Mouse (Mus musculus) liver, adult 2 months (tissue): ENCODE results near the gene Nrp2. TPM values are rescaled to one million over a fixed set of nuclear protein-coding genes. Genes with fewer than 3 reads are reported as not detected.

Experiments used
- DNase-seq: peaks from one replicate; pipeline ENCODE4 v3.0.0-alpha.2; 2011; ENCODE audit warnings: low read depth, low spot score; ENCODE audit errors: extremely low read depth
- H3K27ac ChIP-seq: fragments of 200-500 bp; replicated peaks from 2 replicates; pipeline ENCODE4 v1.5.1; 2012; ENCODE audit warnings: low read depth, mild to moderate bottlenecking, control low read depth, inconsistent platforms, low read length; ENCODE audit not compliant: insufficient read depth
- H3K27me3 ChIP-seq: fragments of 200-500 bp; 2 replicates; pipeline ENCODE4 v1.6.1; 2012; ENCODE audit warnings: mild to moderate bottlenecking, moderate library complexity, low read length, inconsistent platforms; ENCODE audit not compliant: control insufficient read depth, insufficient read depth
- H3K36me3 ChIP-seq: fragments of 200-500 bp; 2 replicates; pipeline ENCODE4 v1.6.1; 2012; ENCODE audit warnings: low read length, inconsistent platforms; ENCODE audit not compliant: control insufficient read depth, insufficient read depth
- H3K4me1 ChIP-seq: fragments of 200-500 bp; 2 replicates; pipeline ENCODE4 v1.6.1; 2011; ENCODE audit warnings: low read length; ENCODE audit not compliant: control insufficient read depth, insufficient read depth
- H3K4me3 ChIP-seq: fragments of 200-500 bp; 2 replicates; pipeline ENCODE4 v1.5.1; 2011; ENCODE audit warnings: low read depth, mild to moderate bottlenecking, control low read depth, low read length, moderate library complexity; ENCODE audit not compliant: insufficient read depth
- H3K79me2 ChIP-seq: fragments of 200-500 bp; 2 replicates; pipeline ENCODE4 v1.6.1; 2012; ENCODE audit warnings: inconsistent platforms, mild to moderate bottlenecking, low read length, moderate library complexity; ENCODE audit not compliant: control insufficient read depth, insufficient read depth
- H3K9ac ChIP-seq: fragments of 200-500 bp; 2 replicates; pipeline ENCODE4 v1.6.1; 2012; ENCODE audit warnings: low read depth, mild to moderate bottlenecking, control low read depth, inconsistent platforms, low read length
- CTCF ChIP-seq: fragments of 200-500 bp; IDR thresholded peaks from 2 replicates; pipeline ENCODE4 v1.5.1; 2011; ENCODE audit warnings: low read depth, low read length, control low read depth
- POLR2A ChIP-seq: fragments of 200-500 bp; IDR thresholded peaks from 2 replicates; pipeline ENCODE4 v1.6.1; 2011; ENCODE audit warnings: low read length, control low read depth; ENCODE audit not compliant: insufficient read depth; ENCODE audit errors: extremely low read depth
- WGBS: fragments of 180-500 bp; shearing (Covaris S2); methylation state at CpG from one replicate; pipeline ENCODE4 v1.1.7; 2018; 5-methylcytosine and 5-hydroxymethylcytosine counted together
- polyA plus RNA-seq: library from polyadenylated mRNA; depleted of rRNA; stranded (reverse); fragments of >200 nt; gene quantifications from 2 replicates; pipeline ENCODE4 v1.2.3, GENCODE M21; 2012
- total RNA-seq: library from RNA; depleted of rRNA; stranded (reverse); fragments of >200 nt; gene quantifications from 2 replicates; pipeline ENCODE4 v1.2.3, GENCODE M21; 2014

The Nrp2 gene
- total and polyA plus RNA-seq, 2 experiments: 3.2 to 11.4 TPM

DNA sequence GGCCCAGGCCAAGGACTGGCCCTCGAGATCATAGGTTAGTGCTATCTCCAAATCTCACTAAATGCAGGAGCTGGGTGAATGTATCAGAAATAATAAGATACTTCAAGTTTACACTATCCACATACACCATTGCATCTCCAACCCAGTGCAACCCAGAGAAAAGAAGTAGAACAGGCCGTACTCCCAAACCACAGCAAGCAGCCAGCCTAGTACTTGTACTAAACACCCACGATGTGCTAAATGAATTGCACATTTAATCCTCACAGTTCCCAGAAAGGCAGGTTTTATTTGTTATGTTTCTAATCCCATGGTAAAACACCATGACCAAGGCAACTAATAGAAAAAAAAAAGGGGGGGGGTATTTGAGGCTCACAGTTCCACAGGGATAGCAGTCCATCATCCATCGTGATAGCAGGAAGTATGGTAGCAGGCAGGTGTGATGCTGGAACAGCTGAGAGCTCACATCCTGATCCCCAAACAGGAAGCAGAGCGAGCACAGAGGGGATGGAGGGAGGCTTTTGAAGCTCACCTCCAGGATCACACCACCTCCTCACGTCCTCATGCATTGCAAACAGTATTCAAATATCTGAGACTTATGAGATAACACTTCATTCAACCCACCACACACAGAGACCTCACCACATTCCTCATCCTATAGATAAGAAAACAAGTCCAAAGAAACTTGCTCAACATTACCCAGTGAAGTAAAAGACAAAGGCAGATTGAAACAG lies 128.8 kb downstream of the Nrp2 start:
- Histone ChIP-seq H3K4me3 (no peak overlapping the region), H3K27me3 (no peaks in the 10 kb centered on the region), H3K27ac (no peak overlapping the region), H3K79me2 (no peaks in the 10 kb centered on the region), H3K9ac (no peak overlapping the region), H3K36me3 (no peaks in the 10 kb centered on the region), H3K4me1 (peaks cover 5% of the 10 kb centered on the region)
- 87% methylated on average over 6 of the region's 6 CpGs for WGBS
- TF ChIP-seq CTCF (no peak), POLR2A (no peak)
- DNase-seq: no peak

DNA sequence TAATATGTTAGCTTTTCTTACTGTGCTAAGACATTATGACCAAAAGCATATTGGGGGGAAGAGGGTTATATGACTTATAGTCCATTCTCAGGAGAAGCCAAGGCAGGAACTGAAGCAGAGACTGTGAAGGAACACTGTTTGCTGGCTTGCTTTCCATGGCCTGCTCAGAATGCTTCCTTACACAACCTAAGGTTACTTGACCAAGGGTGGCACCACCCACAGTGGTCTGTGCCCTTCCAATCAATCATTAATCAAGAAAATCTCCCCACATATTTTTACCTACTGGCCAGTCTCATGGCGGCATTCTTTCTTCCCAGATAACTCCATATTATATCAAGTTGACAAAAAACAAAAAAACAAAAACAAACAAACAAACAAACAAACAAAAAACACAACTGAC lies 130.3 kb downstream of the Nrp2 start:
- Histone ChIP-seq H3K4me1 (no peaks in the 10 kb centered on the region), H3K27me3 (no peaks in the 10 kb centered on the region), H3K79me2 (no peaks in the 10 kb centered on the region), H3K36me3 (no peaks in the 10 kb centered on the region), H3K9ac (no peak overlapping the region), H3K4me3 (no peak overlapping the region), H3K27ac (no peak overlapping the region)
- TF ChIP-seq POLR2A (no peak), CTCF (no peak)
- DNase-seq: no peak
- WGBS: 86% methylated on average over 1 of the region's 1 CpGs

DNA sequence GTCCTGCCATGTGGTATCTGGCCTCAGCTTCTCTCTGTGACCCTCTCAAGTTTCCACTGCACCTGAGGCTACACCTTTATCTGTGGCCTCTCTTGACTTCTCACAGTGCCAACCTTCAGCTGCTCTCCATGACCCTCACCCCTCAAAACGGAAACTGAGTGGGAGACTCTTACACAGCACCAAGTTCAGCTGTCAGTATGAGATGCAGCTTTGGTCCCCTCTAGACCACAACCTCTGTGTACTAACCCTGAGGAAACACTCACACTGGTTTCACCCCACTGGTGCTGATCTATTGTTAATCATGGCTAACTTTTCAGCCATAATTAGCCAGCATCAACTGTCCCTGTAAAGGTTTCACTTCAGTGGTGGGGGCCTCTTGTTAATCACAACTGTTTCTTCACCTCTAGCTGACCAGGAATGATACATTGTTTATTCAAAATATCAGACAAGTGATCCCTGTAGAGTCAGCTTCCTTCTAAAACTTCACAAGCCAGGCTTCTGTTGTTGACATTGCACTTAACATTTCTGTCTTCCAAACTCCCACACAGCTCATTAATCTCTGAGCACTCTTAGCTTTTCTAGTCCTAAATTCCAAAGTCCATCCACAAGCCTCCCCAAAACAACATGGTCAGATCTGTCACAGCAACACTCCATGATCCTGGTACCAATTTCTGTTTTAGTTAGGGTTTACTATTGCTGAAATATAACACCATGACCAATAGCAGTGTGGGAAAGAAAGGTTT lies 131.5 kb downstream of the Nrp2 start:
- Histone ChIP-seq H3K4me1 (no peaks in the 10 kb centered on the region), H3K79me2 (no peaks in the 10 kb centered on the region), H3K9ac (no peak overlapping the region), H3K27ac (no peak overlapping the region), H3K27me3 (no peaks in the 10 kb centered on the region), H3K4me3 (no peak overlapping the region), H3K36me3 (no peaks in the 10 kb centered on the region)
- TF ChIP-seq CTCF (no peak), POLR2A (no peak)
- DNase-seq: no peak
- 82% methylated on average over 1 of the region's 1 CpGs for WGBS

DNA sequence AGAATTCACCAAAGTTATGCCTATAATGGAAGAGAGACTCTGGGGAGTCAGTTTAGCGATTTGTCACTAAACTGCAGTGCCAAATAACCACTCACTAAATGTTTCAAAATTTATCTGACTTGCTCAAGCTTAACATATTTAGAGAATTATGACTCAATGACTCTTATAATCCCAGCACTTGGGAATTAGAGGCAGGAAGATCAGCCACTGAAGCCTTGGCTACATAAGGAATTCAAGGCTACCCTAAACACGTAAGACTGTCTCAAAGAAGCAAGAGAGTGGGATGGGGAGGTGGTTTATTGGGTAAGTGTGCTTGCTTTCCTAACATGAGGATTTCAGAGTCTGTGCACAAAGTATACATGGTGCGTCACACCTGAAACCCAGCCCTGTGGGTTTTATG lies 135.0 kb downstream of the Nrp2 start:
- H3K4me3 ChIP-seq: no peak overlapping the region
- WGBS: 91% methylated on average over 3 of the region's 3 CpGs
- no peak overlapping the region for H3K9ac ChIP-seq
- no peak for TF ChIP-seq POLR2A
- TF ChIP-seq CTCF: no peak
- H3K4me1 ChIP-seq: no peaks in the 10 kb centered on the region
- no peaks in the 10 kb centered on the region for H3K79me2 ChIP-seq
- DNase-seq: no peak
- H3K27me3 ChIP-seq: no peaks in the 10 kb centered on the region
- no peak overlapping the region for H3K27ac ChIP-seq
- no peaks in the 10 kb centered on the region for H3K36me3 ChIP-seq

DNA sequence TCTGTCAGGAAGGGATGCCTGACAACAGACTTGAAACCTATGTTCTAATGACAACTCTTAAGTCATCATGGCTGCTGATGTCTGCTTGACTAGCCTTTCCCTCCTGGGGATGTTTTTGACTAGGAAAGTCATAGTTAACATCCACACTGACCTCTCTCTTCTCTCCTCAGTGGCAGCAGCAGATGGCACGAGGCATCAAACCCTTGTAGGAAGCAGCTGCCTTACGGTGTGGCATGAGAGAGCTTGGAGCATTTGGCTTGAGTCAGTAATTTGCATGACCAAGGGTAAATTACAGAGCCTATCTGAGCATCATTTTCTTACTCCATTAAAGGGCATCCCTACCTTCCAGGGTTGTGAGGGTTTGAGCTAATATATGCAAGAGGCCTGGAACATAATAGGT lies 135.5 kb downstream of the Nrp2 start:
- Histone ChIP-seq H3K4me1 (no peaks in the 10 kb centered on the region), H3K36me3 (no peaks in the 10 kb centered on the region), H3K27me3 (no peaks in the 10 kb centered on the region), H3K9ac (no peak overlapping the region), H3K79me2 (no peaks in the 10 kb centered on the region), H3K27ac (no peak overlapping the region), H3K4me3 (no peak overlapping the region)
- no peak for DNase-seq
- no peak for TF ChIP-seq POLR2A
- no peak for TF ChIP-seq CTCF
- 78% methylated on average over 2 of the region's 2 CpGs for WGBS

DNA sequence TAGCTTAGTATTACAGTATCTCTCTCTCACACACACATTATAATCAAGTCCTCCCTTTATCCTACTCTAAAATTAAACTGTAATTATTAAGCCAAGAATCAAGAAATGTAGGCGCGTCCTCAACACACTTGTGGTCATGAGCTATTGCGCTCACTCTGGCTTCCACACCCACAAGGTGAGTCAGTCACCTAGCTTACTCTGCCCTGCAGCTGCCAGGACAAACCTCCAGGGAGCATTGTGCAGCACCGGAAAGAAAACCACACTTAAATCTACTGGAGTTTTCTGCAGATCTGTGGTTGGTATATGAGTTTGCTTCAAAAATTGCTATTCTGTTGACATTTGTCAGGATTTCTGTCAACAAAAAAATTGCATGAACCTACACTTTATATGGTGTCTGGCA lies 140.1 kb downstream of the Nrp2 start:
- WGBS: 94% methylated on average over 4 of the region's 4 CpGs
- Histone ChIP-seq H3K79me2 (no peaks in the 10 kb centered on the region), H3K4me3 (no peak overlapping the region), H3K27ac (no peak overlapping the region), H3K4me1 (no peaks in the 10 kb centered on the region), H3K9ac (no peak overlapping the region), H3K27me3 (no peaks in the 10 kb centered on the region), H3K36me3 (no peaks in the 10 kb centered on the region)
- DNase-seq: no peak
- TF ChIP-seq POLR2A: no peak
- TF ChIP-seq CTCF: no peak
